Mouse (Mus musculus) midbrain, postnatal 0 days (tissue): Measurements from ENCODE around the gene Brix1. TPM values are rescaled to one million over a fixed set of nuclear protein-coding genes. Genes with fewer than 3 reads are reported as not detected.
"Not testable (repeated sequence)": the region's sequence is repeated elsewhere in the genome, so short reads cannot be mapped to it uniquely, and the experiment has no call there.

Source experiments
- ATAC-seq: fragments of 200-750 bp; cut with Nextera tagmentation; 2 replicates; pipeline ENCODE4 v1.8.0; 2017; ENCODE audit warnings: moderate number of reproducible peaks, mild to moderate bottlenecking, moderate TSS enrichment, moderate library complexity; ENCODE audit not compliant: low FRiP score
- DNase-seq: peaks from one replicate; pipeline ENCODE4 v3.0.0-alpha.2; 2015; ENCODE audit warnings: low spot score
- H3K27ac ChIP-seq: fragments of 300-500 bp; sonication (generic); 2 replicates; pipeline ENCODE4 v1.5.1; 2014; ENCODE audit warnings: low read depth, mild to moderate bottlenecking, low read length, mixed read lengths
- H3K27me3 ChIP-seq: fragments of 300-500 bp; sonication (generic); 2 replicates; pipeline ENCODE4 v1.6.1; 2014; ENCODE audit warnings: low read length, control low read depth, mixed read lengths; ENCODE audit not compliant: insufficient read depth
- H3K36me3 ChIP-seq: fragments of 300-500 bp; sonication (generic); 2 replicates; pipeline ENCODE4 v1.6.1; 2014; ENCODE audit warnings: low read length, control low read depth, mixed read lengths; ENCODE audit not compliant: insufficient read depth
- H3K4me1 ChIP-seq: fragments of 300-500 bp; sonication (generic); 2 replicates; pipeline ENCODE4 v1.6.1; 2014; ENCODE audit warnings: mild to moderate bottlenecking, control low read depth, antibody characterized with exemption, low read length, mixed read lengths; ENCODE audit not compliant: insufficient read depth
- H3K4me2 ChIP-seq: fragments of 300-500 bp; sonication (generic); 2 replicates; pipeline ENCODE4 v1.6.1; 2014; ENCODE audit warnings: low read depth, mild to moderate bottlenecking, low read length, mixed read lengths; ENCODE audit not compliant: poor library complexity, severe bottlenecking
- H3K4me3 ChIP-seq: fragments of 300-500 bp; sonication (generic); 2 replicates; pipeline ENCODE4 v1.5.1; 2014; ENCODE audit warnings: low read depth, mild to moderate bottlenecking, low read length, moderate library complexity
- H3K9ac ChIP-seq: fragments of 300-500 bp; sonication (generic); replicated peaks from 2 replicates; pipeline ENCODE4 v1.6.1; 2014; ENCODE audit warnings: mild to moderate bottlenecking, low read length, moderate library complexity, mixed read lengths; ENCODE audit not compliant: poor library complexity, severe bottlenecking
- H3K9me3 ChIP-seq: fragments of 300-500 bp; sonication (generic); 2 replicates; pipeline ENCODE4 v1.6.1; 2016; ENCODE audit warnings: low read length, control low read depth
- CTCF ChIP-seq: IDR thresholded peaks from 2 replicates; pipeline ENCODE4 v1.5.1; 2016; ENCODE audit warnings: antibody characterized with exemption, mild to moderate bottlenecking
- WGBS: fragments of 180-500 bp; shearing (Covaris S2); extraction: QIAGEN DNeasy Blood & Tissue Kit; methylation state at CpG from one replicate; pipeline ENCODE4 v1.1.7; 2014; 5-methylcytosine and 5-hydroxymethylcytosine counted together
- polyA plus RNA-seq: library from polyadenylated mRNA; unstranded; fragments of >200 nt; fragmentation: Nextera tagmentation; extraction: Ambion mirVana; gene quantifications from 2 replicates; pipeline ENCODE4 v1.2.1, GENCODE M21; 2015
- total RNA-seq: library from RNA; depleted of rRNA; stranded (reverse); fragments of >200 nt; gene quantifications from 2 replicates; pipeline ENCODE4 v1.2.3, GENCODE M21; 2014

The Brix1 gene
- total and polyA plus RNA-seq, 2 experiments from 2014 or later: 6.1 to 52.7 TPM

DNA sequence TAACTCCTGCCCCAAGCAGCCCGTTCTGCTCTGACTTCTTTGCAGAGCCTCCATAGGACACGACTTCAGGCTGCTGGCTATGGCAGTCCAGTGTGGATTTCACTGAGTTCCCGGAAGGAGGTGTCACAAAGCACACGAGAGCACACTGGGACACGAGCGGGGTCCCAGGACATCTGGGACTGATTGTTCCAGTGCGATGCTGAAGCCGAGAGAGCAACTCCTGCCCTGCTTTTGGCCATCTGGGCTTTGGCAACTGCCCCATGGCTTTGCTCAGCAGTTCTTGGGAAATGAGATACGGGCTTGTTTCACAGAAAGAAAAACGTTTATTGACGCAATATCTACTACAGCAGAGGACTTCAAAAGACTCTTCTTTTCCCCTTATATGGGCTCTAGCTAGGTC lies 20.4 kb upstream of the Brix1 start:
- no peak for ATAC-seq
- Histone ChIP-seq H3K9me3 (no peaks in the 10 kb centered on the region), H3K4me1 (no peaks in the 10 kb centered on the region), H3K9ac (no peak overlapping the region), H3K4me3 (no peak overlapping the region), H3K36me3 (no peaks in the 10 kb centered on the region), H3K27ac (no peak overlapping the region), H3K4me2 (no peak overlapping the region), H3K27me3 (no peaks in the 10 kb centered on the region)
- no peak for DNase-seq
- 83% methylated on average over 11 of the region's 11 CpGs for WGBS
- no peak for TF ChIP-seq CTCF

GRCm38 (mm10) chr15:10500838-10501719 lies 15.3 kb upstream of the Brix1 start:
- Histone ChIP-seq H3K4me2 (no peak overlapping the region), H3K9me3 (no peaks in the 10 kb centered on the region), H3K27ac (no peak overlapping the region), H3K4me3 (no peak overlapping the region), H3K36me3 (0 out of 2 replicates have a peak, but pooled peaks cover 2% of the 10 kb centered on the region), H3K9ac (no peak overlapping the region), H3K27me3 (no peaks in the 10 kb centered on the region), H3K4me1 (no peaks in the 10 kb centered on the region)
- peak; percentile 94 for TF ChIP-seq CTCF
- DNase-seq: peak; percentile 84
- 58% methylated on average over 11 of the region's 11 CpGs for WGBS
- peak; percentile 91 for ATAC-seq

DNA sequence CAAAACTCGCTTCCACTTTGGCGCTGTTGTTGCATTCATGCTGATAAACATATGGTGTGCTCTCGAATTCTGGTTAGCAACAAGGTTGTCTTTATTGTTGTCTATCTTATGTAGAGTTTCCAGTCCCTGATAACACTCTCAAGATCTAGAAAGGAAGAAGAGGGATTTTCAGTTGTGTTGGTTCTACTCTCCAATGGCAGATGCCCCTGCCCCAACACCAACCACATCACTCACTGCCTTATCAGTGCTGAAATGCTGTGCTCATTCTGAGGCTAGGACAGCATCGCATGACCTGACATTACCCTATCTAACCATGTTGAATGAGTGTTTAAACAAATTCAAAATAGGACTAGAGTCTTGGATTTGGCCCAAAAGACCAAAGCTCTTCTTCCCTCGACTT lies 14.3 kb upstream of the Brix1 start:
- 0 out of 2 replicates have a peak, but pooled peaks cover 5% of the 10 kb centered on the region for H3K36me3 ChIP-seq
- H3K27ac ChIP-seq: no peak overlapping the region
- no peak overlapping the region for H3K4me2 ChIP-seq
- ATAC-seq (peak; percentile 49; the same call in 1 of the 2 replicates), DNase-seq (no peak)
- no peaks in the 10 kb centered on the region for H3K27me3 ChIP-seq
- H3K4me1 ChIP-seq: no peaks in the 10 kb centered on the region
- 87% methylated on average over 5 of the region's 5 CpGs for WGBS
- no peak for TF ChIP-seq CTCF
- H3K9ac ChIP-seq: no peak overlapping the region
- H3K9me3 ChIP-seq: no peaks in the 10 kb centered on the region
- no peak overlapping the region for H3K4me3 ChIP-seq

DNA sequence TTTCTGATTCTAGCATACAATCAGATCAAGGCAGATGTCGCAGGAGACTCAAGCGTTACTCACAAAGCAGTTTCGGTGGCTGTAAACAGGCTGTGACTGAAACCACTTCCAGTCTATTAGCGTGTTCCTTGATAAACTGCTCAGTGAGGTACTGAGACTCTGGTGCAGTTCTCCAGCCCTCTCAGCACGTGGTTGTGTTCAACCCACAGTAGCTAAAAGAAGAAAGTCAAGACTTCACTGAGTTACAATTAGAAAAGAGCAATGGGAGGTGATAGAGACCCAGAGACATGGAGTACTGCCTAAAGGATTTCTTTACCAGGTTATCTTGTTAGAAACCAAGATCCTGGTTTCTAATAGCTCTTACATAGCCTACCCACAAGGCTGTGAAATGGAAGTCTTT lies 13.8 kb upstream of the Brix1 start:
- no peak overlapping the region for H3K4me2 ChIP-seq
- H3K4me1 ChIP-seq: no peaks in the 10 kb centered on the region
- H3K36me3 ChIP-seq: 0 out of 2 replicates have a peak, but pooled peaks cover 5% of the 10 kb centered on the region
- no peak overlapping the region for H3K9ac ChIP-seq
- no peak overlapping the region for H3K4me3 ChIP-seq
- DNase-seq (no peak), ATAC-seq (no peak)
- no peak overlapping the region for H3K27ac ChIP-seq
- H3K9me3 ChIP-seq: no peaks in the 10 kb centered on the region
- TF ChIP-seq CTCF: no peak
- WGBS: 85% methylated on average over 5 of the region's 5 CpGs
- H3K27me3 ChIP-seq: no peaks in the 10 kb centered on the region

- 98% methylated on average over 1 of the region's 1 CpGs for WGBS
- not testable (repeated sequence) for H3K4me3 ChIP-seq, H3K4me1 ChIP-seq, H3K9me3 ChIP-seq, H3K9ac ChIP-seq, H3K4me2 ChIP-seq, ATAC-seq, H3K27me3 ChIP-seq, DNase-seq, H3K36me3 ChIP-seq, H3K27ac ChIP-seq
These were observed 10.9 kb upstream of the Brix1 start for GRCm38 (mm10) chr15:10496696-10497095.

DNA sequence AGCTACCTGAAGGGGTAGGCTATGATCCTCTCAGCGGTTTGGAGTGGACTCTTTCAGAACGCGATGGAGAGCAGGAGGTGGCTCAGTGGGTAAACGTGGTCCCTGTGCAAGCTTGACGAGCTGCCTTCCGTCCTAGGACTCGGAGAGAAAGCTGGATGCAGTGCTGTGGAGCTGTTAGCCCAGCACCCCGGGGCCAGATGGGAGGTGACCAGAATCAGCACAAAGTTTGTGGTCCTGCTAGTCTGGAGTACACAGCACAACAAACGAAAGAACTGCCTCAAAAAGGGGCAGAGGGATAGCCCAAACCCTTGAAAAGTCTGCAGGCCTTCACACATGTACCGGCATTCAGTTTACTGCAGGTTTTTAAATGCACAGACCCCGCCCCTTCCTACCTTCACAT lies 10.2 kb upstream of the Brix1 start:
- Histone ChIP-seq H3K36me3 (0 out of 2 replicates have a peak, but pooled peaks cover 5% of the 10 kb centered on the region), H3K4me2 (no peak overlapping the region), H3K9ac (no peak overlapping the region), H3K9me3 (no peaks in the 10 kb centered on the region), H3K27ac (no peak overlapping the region), H3K27me3 (no peaks in the 10 kb centered on the region), H3K4me3 (no peak overlapping the region), H3K4me1 (no peaks in the 10 kb centered on the region)
- 94% methylated on average over 11 of the region's 11 CpGs for WGBS
- DNase-seq (no peak), ATAC-seq (no peak)
- TF ChIP-seq CTCF: no peak
